Mouse (Mus musculus): ENCODE results near the gene Cacna1c.

Cacna1c gene

DNA sequence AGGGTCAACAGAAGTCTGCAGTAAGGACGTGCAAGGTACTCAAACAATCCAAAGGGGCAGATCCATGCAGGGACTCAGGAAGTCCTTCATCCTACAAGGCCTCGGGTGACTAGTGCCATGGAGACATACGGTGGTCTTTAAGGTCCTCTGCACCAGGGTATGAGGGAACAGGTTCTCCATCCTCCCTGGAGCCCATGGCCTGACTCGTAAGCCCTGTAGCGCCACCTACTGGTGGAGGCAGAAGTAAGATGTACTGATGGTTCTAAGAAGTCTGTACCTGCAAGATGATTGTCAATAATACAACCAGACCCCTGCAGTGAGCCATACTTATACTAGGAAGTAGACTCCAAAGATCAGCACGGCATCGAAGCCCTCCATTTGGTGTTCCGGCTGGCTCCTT, 92.0 kb downstream of the Cacna1c start:
- TF ChIP-seq GATA4 (IDR thresholded peaks at IDR 0.05; ENCODE audit: insufficient replicate concordance, low read length), result no peak

DNA sequence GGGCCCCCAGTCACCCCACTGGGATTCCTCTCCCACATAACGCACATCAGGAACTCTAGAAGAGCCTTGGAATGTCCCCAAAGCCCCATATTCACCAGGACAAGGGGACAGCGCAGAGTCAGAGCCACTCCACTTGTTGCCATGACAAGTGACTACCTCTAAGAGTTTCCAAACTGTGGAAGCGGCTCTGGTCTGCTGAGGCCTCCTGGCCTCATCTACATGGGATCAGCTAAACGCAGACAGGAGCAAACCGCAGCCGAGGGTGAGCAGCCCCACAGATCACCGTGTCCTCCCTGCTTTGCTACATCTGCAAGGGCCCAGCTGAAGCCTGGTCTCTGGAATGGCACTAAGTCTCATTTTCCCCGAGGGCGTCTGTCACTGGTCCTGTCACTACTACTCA, 93.3 kb downstream of the Cacna1c start:
- no peak for TF ChIP-seq GATA4 (IDR thresholded peaks at IDR 0.05; ENCODE audit: insufficient replicate concordance, low read length)

DNA sequence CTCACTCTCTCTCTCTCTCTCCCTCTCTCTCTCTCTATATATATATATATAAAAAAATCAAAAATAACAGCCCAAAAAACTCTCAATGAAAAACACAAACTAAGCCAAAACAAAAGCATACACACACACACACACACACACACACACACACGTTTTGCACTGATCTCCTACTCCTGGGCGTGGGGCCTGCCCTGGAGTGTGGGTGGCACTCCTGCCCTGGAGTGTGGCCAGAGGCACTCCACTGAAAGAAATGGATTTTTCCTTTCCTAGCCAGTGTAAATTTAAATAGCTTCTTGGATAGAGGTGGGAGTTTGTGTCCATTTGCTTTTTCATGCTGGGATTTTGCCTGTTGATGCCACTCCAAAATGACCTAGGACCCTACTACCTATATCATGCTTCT, 96.9 kb downstream of the Cacna1c start:
- TF ChIP-seq GATA4 (IDR thresholded peaks at IDR 0.05; ENCODE audit: insufficient replicate concordance, low read length), result no peak

DNA sequence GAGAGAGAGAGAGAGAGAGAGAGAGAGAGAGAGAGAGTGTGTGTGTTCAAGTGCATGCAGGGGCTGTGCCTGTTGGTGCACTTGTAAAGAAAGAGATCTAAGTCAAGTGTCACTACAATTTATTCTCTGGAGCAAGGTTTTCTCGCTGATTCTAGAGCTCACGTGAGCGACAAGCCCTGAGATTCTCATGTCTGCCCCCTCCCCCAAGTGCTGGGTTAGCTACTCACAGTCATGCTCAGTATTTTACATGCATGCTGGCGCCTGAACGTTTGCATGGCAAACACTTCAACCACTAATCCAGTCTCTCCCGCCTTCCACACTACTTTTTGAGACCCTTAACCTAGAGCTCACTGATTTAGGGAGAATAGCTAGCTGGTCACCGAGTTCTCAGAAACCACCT, 99.7 kb downstream of the Cacna1c start:
- TF ChIP-seq GATA4 (IDR thresholded peaks at IDR 0.05; ENCODE audit: insufficient replicate concordance, low read length), result no peak

DNA sequence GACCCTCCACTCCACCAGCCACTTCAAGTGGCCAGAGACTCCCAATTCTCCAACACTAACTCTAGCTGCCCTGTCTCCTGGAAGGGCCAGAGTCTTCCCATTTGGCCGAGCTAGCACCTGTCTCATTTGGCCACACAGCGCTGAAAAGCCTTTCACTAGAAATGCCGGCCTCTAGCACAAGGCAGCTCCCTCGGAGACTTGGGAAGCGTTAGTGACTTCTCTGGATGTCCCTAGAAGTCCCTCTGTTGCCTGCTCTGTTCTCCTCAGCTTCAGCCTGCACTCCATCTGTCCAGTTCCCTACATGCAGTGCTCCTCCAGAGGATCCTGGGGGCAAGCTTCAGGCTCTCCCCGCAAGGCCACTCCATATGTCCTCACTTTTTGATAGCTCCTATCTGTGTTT, 101.1 kb downstream of the Cacna1c start:
- TF ChIP-seq GATA4 (IDR thresholded peaks at IDR 0.05; ENCODE audit: insufficient replicate concordance, low read length), result no peak

DNA sequence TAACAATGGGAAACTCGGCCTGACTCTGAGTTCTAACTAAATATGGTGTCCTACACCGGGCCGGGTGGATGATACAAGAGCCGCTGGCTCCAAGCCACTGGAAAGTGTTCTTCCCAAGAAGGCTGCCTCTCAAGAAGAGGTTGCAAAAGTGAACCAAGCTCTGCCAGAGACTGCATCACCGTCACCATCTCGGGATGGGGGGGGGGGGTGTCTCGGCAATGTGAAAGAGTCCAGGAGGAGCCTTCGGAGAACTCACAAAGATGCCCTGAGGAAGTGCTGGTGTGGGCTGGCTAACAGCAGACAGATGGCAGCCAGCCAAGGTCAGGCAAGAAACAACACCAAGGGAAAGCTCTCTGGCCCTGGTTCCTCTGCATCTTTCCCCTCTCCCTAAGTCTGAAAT, 107.0 kb downstream of the Cacna1c start:
- no peak for TF ChIP-seq GATA4 (IDR thresholded peaks at IDR 0.05; ENCODE audit: insufficient replicate concordance, low read length)

DNA sequence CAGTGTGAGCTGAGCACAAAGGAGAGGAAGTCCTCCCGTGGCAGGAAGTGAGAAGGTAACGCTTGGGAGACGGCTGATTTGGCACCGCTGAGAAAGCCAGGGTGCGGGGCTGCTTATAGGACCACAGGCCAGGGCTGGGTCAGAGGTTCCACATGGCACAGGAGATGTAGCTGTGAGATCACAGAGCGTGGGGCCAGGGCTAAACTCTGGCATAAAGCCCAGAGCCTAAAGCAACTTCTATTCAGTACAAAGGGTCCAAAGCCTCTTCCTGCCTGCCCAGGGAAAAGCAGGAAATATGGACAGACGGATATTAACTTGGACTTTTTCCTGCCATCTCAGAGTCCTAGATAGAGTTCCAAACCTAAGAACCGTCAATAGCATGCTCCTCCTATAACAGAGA, 107.8 kb downstream of the Cacna1c start:
- TF ChIP-seq GATA4 (IDR thresholded peaks at IDR 0.05; ENCODE audit: insufficient replicate concordance, low read length), result no peak

DNA sequence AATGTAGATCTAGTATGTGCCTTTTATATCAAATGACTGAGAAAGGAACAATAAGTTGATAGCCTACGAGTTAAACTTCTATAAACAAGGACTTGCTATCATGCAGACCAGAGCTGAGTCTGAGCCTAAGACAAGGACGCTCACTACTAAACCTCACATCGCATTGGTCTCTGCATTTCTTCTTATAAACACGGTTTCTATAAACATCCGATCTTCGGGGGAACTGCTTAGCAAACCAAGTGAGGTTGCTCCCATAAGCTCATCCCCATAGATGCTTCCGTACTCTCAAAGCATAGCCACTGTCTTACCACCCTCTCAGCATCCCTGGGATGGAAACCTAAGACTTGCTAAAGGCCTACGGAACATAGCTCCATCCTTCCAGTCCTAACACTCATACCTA, 108.3 kb downstream of the Cacna1c start:
- no peak for TF ChIP-seq GATA4 (IDR thresholded peaks at IDR 0.05; ENCODE audit: insufficient replicate concordance, low read length)

DNA sequence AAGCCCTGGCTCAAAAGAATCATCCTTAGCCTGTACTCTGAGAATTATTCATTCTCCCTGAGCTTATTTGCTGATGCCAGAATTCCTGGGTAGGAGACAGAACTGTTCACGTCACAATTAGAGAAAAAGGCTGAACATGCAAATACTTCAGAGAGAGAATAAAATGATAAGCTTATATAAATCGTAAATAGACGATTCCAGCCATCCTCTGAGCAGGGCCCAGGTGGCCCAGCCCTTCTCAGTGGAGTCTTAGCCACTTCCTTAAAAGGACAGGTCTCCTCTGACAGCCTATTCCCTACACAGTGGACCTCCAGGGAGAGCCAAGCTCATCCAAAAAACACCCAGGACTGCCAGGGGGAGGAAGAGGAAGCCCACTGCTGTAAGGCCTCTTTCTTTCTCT, 110.4 kb downstream of the Cacna1c start:
- no peak for TF ChIP-seq GATA4 (IDR thresholded peaks at IDR 0.05; ENCODE audit: insufficient replicate concordance, low read length)

DNA sequence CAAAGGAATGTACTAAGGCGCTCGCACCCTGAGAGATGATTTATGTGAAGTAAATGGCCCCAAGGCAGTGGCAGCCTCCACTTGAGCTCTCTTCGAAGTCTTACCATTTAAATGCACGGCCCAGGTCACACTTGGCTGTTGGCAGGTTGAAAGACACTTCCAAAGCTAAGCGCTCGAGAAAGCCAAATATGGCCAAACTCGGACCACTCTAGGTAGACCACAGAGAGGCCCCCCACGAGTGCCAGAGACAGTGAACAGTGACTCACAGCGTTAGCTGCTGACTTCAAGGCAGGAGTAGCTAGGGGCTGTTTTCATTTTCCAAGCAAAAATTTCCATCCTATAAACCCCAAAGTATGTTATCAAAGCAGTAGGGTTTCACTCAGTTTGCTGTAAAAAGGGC, 111.7 kb downstream of the Cacna1c start:
- TF ChIP-seq GATA4 (IDR thresholded peaks at IDR 0.05; ENCODE audit: insufficient replicate concordance, low read length), result no peak

DNA sequence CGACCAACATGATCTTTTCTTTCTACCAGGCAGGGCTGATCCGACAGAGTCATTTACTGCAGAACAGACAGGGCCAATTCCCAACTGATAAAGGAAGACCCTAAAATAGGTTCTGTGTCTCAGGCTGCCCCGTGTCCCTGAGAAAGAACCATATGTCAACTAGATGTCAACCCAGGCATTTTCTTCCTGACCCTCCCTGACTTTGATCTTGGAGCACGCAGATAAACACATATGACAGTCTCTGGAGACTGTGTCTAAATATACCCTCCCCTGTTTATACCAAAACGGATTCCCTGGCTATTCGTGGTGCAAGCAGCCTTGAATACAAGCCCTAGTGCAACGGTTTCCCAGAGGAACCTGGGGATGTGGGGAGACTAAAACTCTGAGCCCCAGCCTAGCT, 112.7 kb downstream of the Cacna1c start:
- TF ChIP-seq GATA4 (IDR thresholded peaks at IDR 0.05; ENCODE audit: insufficient replicate concordance, low read length), result no peak

DNA sequence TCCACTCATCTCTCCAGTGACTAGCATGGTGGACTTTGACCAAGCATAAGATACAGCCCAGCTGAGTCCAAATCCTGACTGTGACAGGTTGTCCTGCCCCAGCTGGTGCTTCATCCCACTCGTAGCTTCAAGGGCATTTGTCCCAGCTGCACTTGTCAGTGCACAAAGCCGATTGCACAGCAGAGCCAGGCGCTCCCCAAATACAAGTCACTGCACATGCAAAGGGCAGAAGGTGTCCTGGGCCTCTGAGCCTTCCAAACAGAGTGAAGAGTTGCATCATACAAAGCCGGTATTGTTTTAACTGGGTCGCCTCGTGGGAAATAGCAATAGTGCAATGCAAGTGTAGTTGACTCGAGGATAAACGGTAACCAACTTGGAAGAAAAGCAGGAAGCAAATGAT, 113.6 kb downstream of the Cacna1c start:
- no peak for TF ChIP-seq GATA4 (IDR thresholded peaks at IDR 0.05; ENCODE audit: insufficient replicate concordance, low read length)

DNA sequence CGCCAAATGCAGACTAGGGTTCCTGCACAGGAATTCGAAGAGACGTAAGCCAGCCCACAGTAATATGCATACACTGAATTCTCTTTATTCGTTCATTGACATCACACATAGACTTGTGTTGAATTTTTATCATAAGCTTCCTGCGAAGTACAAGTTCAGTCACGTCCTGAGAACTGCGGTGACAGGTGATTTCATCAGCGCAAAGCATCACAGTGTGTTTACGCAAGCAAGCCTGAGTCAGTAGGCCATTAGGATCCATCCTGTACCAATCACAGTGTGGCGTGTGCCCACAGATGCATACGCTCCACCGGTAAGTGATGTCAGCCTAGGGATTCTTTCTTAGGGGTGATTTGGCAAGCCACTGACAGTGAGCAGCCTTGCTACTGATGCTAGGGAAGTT, 114.6 kb downstream of the Cacna1c start:
- TF ChIP-seq GATA4 (IDR thresholded peaks at IDR 0.05; ENCODE audit: insufficient replicate concordance, low read length), result no peak

DNA sequence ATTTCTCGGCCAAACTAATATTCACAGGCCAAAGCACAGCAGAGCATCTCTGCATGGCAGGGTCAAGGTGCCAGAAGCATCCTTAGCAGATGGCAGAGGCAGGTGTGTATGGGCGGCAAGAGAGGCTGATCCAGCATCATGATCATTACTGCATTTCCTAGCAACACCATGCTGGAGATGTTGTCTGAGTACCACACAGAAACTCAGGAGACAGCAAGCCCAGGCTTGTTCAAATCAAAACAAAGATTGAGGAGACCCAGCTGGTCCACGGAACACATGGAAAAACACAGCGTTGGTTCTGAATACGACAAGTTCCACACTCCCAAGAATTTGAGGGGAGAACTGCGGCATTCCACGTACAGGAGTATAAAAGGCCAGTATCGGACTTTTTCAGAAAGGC, 116.6 kb downstream of the Cacna1c start:
- TF ChIP-seq GATA4 (IDR thresholded peaks at IDR 0.05; ENCODE audit: insufficient replicate concordance, low read length), result no peak

DNA sequence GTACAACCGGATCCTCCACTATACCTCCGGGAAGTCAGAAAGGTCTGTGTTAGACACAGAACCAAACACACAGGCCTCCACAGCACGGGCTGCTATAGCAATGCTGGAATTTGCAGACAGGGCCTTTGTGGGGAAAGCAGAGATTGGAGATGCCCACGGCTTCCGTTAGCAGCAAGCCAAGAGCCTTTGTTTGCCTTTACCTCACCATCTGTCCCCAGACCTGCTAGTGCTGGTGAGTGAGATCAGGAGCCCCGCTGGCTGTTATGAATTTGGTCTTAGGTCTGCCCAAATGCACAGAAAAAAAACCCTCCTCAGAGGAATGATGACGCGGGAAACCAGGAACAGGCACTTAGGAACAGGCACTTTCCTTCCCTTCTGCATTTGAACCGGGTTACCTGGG, 117.3 kb downstream of the Cacna1c start:
- TF ChIP-seq GATA4 (IDR thresholded peaks at IDR 0.05; ENCODE audit: insufficient replicate concordance, low read length), result no peak

DNA sequence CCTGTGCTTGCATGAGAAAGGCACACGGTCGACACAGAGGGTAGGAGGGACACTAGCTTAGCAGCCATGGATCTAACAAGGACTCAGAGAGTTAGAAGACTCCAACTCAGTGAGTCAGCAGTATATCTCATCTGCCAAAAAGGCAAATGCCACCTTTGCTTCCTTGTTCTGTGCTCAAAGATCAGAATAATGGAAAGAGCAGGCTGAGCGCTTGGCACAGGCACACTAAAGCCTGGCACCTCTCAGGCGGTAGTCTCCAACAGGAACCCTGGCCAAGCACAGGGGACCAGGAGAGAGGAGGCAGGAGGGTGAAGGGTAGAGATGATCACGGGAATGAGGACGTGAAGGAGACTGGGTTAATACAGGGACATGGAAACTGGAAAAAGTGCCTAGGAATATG, 119.0 kb downstream of the Cacna1c start:
- no peak for TF ChIP-seq GATA4 (IDR thresholded peaks at IDR 0.05; ENCODE audit: insufficient replicate concordance, low read length)

DNA sequence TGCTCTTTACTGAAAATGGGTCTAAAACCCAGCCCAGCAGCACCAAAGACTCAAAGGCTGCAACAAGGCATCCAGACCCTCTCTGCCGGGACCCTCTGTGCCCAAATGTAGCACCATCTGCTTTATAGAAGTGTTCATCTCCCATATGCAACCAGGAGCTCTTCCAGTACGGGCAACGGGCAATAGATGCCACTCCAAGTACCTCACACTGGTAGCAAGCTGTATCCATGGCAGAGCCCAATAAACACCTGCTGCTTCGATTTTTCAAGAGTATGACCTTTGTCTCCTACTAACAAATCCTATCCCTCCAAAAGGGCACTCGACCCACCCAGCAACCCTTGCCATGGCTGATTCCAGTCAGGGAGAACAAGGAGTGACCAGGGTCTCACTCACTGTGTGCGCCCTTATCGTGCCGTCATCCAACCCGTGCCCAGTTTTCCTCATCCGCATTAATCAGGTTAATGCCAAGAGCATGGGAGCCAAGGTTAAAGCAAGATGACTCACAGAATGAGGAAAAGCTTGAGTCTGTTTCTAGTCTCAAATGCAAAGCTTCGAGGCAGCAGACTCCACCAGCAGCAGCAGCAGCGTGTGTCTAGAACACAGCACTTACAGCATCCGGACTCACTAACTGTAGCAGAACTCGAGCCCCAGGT, 122.7 kb downstream of the Cacna1c start:
- no peak for TF ChIP-seq GATA4 (IDR thresholded peaks at IDR 0.05; ENCODE audit: insufficient replicate concordance, low read length)

DNA sequence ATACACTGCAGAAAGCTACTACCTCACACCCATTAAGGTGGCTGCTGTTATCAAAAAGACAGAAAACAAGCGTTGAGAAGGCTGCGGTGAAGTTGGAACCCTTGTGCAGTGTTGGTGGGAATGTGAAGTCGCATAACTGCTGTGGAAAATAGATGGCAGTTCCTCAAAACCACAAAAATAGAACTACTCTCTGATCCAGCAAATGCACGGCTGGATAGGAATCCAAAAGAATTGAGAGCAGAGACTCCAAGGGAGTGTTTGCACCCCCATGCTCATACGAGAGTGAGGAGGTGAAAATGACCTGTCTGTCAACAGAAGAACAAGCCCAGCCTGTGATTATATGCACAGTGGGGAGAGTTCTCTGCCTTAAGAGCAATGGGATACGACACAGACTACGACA, 123.4 kb downstream of the Cacna1c start:
- no peak for TF ChIP-seq GATA4 (IDR thresholded peaks at IDR 0.05; ENCODE audit: insufficient replicate concordance, low read length)
